Mouse (Mus musculus) liver, embryonic 15.5 days (tissue): ENCODE results near the gene Gzf1. TPM values are rescaled to one million over a fixed set of nuclear protein-coding genes. Genes with fewer than 3 reads are reported as not detected.

Experiments
- ATAC-seq: fragments of 200-750 bp; cut with Nextera tagmentation; 2 replicates; pipeline ENCODE4 v1.8.0; 2017; ENCODE audit warnings: moderate number of reproducible peaks, mild to moderate bottlenecking, moderate library complexity; ENCODE audit not compliant: insufficient read depth
- H3K27ac ChIP-seq: fragments of 300-500 bp; sonication (generic); replicated peaks from 2 replicates; pipeline ENCODE4 v1.5.1; 2015; ENCODE audit warnings: mild to moderate bottlenecking, inconsistent platforms
- H3K27me3 ChIP-seq: fragments of 300-500 bp; sonication (generic); 2 replicates; pipeline ENCODE4 v1.6.1; 2015; ENCODE audit warnings: mild to moderate bottlenecking, inconsistent platforms
- H3K36me3 ChIP-seq: fragments of 300-500 bp; sonication (generic); replicated peaks from 2 replicates; pipeline ENCODE4 v1.6.1; 2015; ENCODE audit warnings: moderate library complexity, mild to moderate bottlenecking, inconsistent platforms
- H3K4me1 ChIP-seq: fragments of 300-500 bp; sonication (generic); replicated peaks from 2 replicates; pipeline ENCODE4 v1.6.1; 2015; ENCODE audit warnings: inconsistent platforms
- H3K4me2 ChIP-seq: fragments of 300-500 bp; sonication (generic); 2 replicates; pipeline ENCODE4 v1.6.1; 2015; ENCODE audit warnings: moderate library complexity, mild to moderate bottlenecking, inconsistent platforms
- H3K4me3 ChIP-seq: fragments of 300-500 bp; sonication (generic); replicated peaks from 2 replicates; pipeline ENCODE4 v1.5.1; 2015; ENCODE audit warnings: mild to moderate bottlenecking, inconsistent platforms
- H3K9ac ChIP-seq: fragments of 300-500 bp; sonication (generic); 2 replicates; pipeline ENCODE4 v1.6.1; 2015; ENCODE audit warnings: moderate library complexity, mild to moderate bottlenecking, inconsistent platforms
- H3K9me3 ChIP-seq: fragments of 300-500 bp; sonication (generic); replicated peaks from 2 replicates; pipeline ENCODE4 v1.6.1; 2016; ENCODE audit warnings: inconsistent platforms
- WGBS: fragments of 180-500 bp; shearing (Covaris S2); methylation state at CpG from one replicate; pipeline ENCODE4 v1.1.7; 2015; ENCODE audit warnings: mixed read lengths; ENCODE audit not compliant: insufficient replicate concordance; 5-methylcytosine and 5-hydroxymethylcytosine counted together
- polyA plus RNA-seq: library from polyadenylated mRNA; unstranded; fragments of >200 nt; fragmentation: Nextera tagmentation; extraction: Ambion mirVana; gene quantifications from 2 replicates; pipeline ENCODE4 v1.2.1, GENCODE M21; 2015

Gzf1 gene
- 9.5 and 10.4 TPM in 2 replicates for polyA plus RNA-seq

DNA sequence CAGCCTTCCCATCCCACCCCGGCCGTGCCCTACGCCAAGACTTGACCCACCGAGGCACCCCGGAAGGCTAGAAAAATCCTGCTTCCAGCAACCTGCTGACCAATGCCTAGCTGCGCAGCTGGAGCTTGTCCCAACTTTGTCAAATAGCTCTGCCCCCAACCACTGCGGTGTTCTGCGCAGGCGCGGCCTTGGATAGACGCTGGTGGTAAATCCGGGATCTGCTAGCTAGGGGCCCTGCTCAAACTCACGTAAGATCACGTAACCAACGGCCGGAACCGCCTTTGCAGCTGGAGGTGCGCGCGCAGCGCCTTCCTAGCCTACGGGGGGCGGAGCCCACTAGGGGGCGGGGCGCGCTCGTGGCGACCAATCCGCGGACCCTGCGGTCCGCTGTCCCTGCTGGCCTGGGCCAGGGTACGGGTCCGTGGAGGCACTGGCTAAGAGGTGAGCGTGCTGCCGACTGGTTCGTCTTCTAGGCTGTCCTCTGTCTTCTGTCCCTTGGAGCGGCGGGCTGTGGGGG lies at the start of gene Gzf1:
Gzf1 (plus strand) TSS at position 249 of the 517 bp plus-strand sequence.
- Histone ChIP-seq H3K9me3 (no peaks in the 10 kb centered on the region), H3K9ac (peak within 1 kb of the TSS; percentile 84), H3K27me3 (no peaks in the 10 kb centered on the region), H3K4me3 (peak within 1 kb of the TSS; percentile 84), H3K4me1 (peaks cover 74% of the 10 kb centered on the region), H3K36me3 (peaks cover 40% of the 10 kb centered on the region), H3K27ac (peak within 1 kb of the TSS; percentile 86), H3K4me2 (peak within 1 kb of the TSS; percentile 91)
- ATAC-seq, result peak; percentile 93
- 0% methylated on average over 39 of the region's 39 CpGs for WGBS

DNA sequence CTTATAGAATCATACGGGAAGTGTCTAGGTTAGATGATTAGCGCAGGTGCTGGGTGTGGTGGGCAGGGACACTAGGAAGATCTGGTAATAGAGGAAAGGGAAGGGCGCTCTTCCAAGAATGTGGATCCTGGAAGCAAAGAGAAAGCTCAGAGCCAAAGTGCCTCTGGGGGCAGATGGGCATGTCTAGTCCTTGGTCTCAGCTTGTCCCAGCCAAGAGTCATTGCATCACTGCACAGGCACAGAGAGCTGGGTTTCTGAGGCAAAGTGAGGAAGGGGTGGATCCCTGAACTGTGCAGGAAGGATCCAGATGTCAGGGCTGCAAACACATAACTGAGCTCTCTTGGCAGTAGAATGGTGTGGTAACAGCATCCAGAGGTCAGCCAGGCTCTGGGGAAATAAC lies 49.2 kb upstream of the Gzf1 start:
- Histone ChIP-seq H3K4me1 (no peaks in the 10 kb centered on the region), H3K9me3 (no peaks in the 10 kb centered on the region), H3K36me3 (no peaks in the 10 kb centered on the region), H3K27ac (no peak overlapping the region), H3K9ac (no peak overlapping the region), H3K4me3 (no peak overlapping the region), H3K27me3 (no peaks in the 10 kb centered on the region), H3K4me2 (no peak overlapping the region)
- 68% methylated on average over 3 of the region's 3 CpGs for WGBS
- ATAC-seq, result no peak

DNA sequence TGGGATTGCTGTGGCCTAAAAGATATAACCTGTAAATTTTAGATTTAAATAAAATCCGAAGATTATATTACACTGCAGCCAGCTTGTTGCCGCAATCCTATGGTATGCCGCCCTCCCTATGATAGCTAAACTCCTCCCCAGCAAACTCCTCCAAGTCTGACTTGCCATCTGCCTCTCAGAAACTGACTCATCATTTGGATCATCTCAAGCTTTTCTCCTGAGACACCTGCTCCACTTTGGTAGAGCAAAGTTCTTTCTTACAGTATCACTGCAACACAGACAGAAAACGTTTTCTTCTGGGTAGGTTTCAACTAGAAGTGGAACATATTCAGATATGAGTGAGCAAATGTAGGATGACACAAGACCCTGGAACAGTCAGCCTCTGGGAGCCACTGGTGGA lies 46.4 kb upstream of the Gzf1 start:
- no peak for ATAC-seq
- Histone ChIP-seq H3K9me3 (no peaks in the 10 kb centered on the region), H3K4me2 (no peak overlapping the region), H3K9ac (no peak overlapping the region), H3K4me1 (no peaks in the 10 kb centered on the region), H3K27ac (no peak overlapping the region), H3K4me3 (no peak overlapping the region), H3K27me3 (no peaks in the 10 kb centered on the region), H3K36me3 (no peaks in the 10 kb centered on the region)
- 65% methylated on average over 4 of the region's 4 CpGs for WGBS

DNA sequence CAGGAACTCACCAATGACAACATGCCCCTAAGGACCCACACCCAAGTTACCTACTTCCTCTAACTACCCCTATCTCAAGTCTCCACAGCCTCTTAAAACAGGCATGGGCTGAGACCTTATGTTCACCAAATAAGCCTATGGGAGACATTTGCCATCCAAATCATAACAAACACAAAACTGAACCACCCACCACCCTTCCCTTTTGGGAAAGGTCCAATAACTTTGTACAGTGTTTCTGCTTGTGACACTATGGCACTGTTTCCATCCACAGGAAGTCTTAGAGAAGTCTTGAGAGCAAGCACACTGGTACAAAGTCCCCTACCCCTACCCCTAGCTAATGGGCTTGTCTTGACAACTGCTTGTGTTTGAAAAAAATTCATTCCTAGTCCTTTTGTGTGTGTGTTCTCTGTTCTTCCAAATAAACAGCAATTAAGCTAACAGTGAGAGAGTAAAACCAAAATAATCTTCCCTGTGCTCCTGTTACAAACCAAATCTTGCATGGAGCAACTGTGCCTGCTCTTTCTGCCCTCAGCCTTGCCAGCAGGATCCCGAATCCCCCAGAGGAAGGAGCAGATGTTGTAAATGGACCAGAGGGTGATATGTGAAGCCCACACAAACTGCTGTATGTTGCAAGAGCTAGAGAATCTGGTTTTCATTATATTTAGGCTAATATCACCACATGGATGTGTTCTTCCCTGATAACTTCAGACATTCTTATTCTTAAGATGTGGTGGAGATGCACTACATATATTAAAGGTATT lies 38.0 kb upstream of the Gzf1 start:
- Histone ChIP-seq H3K9ac (no peak overlapping the region), H3K4me3 (no peak overlapping the region), H3K27me3 (no peaks in the 10 kb centered on the region), H3K27ac (no peak overlapping the region), H3K4me1 (no peaks in the 10 kb centered on the region), H3K4me2 (no peak overlapping the region), H3K36me3 (no peaks in the 10 kb centered on the region), H3K9me3 (no peaks in the 10 kb centered on the region)
- ATAC-seq, result no peak
- WGBS, result 57% methylated on average over 1 of the region's 1 CpGs

DNA sequence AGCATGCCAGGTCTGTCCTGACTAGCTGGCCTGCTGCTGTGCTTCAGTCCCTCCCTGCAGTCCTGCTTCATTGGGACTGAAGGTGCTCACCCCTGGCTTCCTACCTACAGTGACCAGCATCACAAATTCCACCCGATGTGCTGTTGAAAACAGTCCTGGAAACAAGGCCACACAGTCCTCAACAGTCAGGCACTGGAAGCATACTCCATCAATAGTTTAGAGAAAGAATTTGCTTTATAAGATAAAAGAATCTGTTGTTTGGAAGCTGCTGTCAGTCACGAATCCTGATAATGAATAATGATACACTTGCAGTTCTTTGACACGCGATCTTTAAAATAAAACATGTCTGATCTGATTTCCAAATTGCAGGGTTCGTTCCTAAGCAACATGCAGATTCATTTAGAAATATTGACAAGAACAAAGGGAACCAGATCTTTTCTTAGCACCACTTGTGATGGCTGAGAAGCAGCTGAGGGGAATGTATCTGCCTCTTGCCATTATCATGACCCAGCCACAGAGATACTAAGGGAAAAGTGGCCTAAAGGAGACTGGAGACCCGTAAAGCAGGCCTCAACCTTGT lies 36.3 kb upstream of the Gzf1 start:
- no peaks in the 10 kb centered on the region for H3K36me3 ChIP-seq
- no peak for ATAC-seq
- no peak overlapping the region for H3K27ac ChIP-seq
- H3K9ac ChIP-seq, result no peak overlapping the region
- no peaks in the 10 kb centered on the region for H3K4me1 ChIP-seq
- H3K4me2 ChIP-seq, result no peak overlapping the region
- H3K4me3 ChIP-seq, result no peak overlapping the region
- 58% methylated on average over 6 of the region's 6 CpGs for WGBS
- no peaks in the 10 kb centered on the region for H3K27me3 ChIP-seq
- H3K9me3 ChIP-seq, result no peaks in the 10 kb centered on the region

DNA sequence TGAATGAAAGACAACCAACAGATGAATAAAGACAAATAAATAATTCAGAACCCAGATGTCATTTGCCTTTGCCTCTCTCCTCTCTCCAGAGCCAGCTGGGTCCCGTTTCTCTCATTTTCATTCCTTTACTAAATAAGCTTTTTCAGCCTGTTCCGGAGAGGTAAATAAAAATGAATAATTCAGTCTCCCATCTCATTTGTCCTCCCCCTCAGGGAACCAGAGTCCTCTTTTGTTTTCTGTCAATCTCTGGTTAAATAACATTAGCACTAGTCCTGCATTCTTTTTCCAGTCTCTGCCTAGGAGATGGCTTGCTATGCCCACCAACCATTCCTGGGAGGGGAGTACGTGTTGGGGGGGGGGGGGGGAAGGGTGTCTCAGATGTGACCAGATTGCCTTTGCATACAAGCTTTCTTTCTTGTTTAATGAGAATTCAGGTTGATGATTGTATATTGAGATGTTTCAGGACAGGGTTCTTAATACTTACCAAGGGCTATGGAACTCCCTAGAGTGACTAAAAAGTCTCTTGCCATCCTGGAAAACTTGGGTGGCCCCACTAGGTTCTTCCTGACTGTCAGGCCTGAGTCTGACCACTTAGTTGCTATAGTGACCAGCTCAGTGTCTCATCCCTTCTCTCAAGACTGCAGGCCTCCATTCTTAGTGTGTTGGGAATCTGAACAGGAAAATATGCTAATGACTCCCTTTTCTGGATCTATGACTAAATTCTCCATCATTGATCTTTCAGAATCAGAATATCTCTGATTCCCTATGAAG lies 30.1 kb upstream of the Gzf1 start:
- no peaks in the 10 kb centered on the region for H3K4me1 ChIP-seq
- H3K36me3 ChIP-seq, result no peaks in the 10 kb centered on the region
- no peak overlapping the region for H3K9ac ChIP-seq
- 43% methylated on average over 3 of the region's 3 CpGs for WGBS
- H3K9me3 ChIP-seq, result no peaks in the 10 kb centered on the region
- no peak for ATAC-seq
- H3K4me3 ChIP-seq, result no peak overlapping the region
- H3K27me3 ChIP-seq, result no peaks in the 10 kb centered on the region
- H3K4me2 ChIP-seq, result no peak overlapping the region
- H3K27ac ChIP-seq, result no peak overlapping the region

DNA sequence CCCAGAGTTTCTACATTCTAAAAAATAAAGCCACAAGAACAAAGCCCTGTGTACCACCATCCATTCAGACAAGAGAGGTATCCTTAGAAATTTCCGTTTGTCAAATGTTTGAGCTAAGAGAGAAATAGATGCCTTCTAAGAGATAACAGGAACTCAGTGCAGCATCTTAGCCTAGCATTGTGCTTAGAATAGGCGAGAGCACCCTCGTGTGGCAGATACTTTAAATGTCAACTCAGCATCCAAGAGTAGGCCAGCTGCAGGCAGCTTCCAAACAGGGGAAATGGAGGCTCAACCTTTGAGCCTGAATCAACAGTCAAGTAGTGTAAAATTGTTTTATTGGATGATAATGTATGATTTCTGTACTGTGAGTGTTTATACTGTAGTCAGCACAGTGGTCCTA lies 25.9 kb upstream of the Gzf1 start:
- 0% methylated on average over 3 of the region's 3 CpGs for WGBS
- H3K4me3 ChIP-seq, result no peak overlapping the region
- no peak for ATAC-seq

DNA sequence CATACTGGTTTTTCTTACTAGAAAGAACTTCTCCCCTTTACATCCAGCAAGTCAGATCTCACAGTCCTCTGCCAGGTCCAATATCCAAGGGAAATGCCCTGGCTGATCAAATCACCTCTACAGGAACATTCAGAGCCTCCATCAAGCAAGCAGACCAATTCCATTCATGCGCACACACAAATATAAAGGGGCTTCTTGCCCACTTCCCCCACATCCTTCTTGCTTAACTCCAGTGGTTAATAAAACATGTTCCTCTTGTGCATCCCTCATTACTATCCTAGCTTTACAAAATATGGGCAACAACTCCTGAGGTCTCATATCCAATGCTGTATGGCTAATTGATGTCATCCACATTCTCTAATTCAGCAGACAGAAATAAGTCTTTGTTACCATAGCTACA lies 17.4 kb upstream of the Gzf1 start:
- Histone ChIP-seq H3K27me3 (peaks cover 13% of the 10 kb centered on the region), H3K36me3 (no peaks in the 10 kb centered on the region), H3K9ac (no peak overlapping the region), H3K27ac (no peak overlapping the region), H3K4me3 (no peak overlapping the region), H3K4me1 (no peaks in the 10 kb centered on the region), H3K4me2 (no peak overlapping the region), H3K9me3 (no peaks in the 10 kb centered on the region)
- WGBS, result 54% methylated on average over 1 of the region's 1 CpGs
- no peak for ATAC-seq

More for the DNA sequence above, 25.9 kb upstream of the Gzf1 start:
- H3K9ac ChIP-seq, result no peak overlapping the region
- H3K27me3 ChIP-seq, result no peaks in the 10 kb centered on the region
- no peaks in the 10 kb centered on the region for H3K36me3 ChIP-seq
- H3K4me2 ChIP-seq, result no peak overlapping the region
- no peak overlapping the region for H3K27ac ChIP-seq
- no peaks in the 10 kb centered on the region for H3K9me3 ChIP-seq
- H3K4me1 ChIP-seq, result no peaks in the 10 kb centered on the region

DNA sequence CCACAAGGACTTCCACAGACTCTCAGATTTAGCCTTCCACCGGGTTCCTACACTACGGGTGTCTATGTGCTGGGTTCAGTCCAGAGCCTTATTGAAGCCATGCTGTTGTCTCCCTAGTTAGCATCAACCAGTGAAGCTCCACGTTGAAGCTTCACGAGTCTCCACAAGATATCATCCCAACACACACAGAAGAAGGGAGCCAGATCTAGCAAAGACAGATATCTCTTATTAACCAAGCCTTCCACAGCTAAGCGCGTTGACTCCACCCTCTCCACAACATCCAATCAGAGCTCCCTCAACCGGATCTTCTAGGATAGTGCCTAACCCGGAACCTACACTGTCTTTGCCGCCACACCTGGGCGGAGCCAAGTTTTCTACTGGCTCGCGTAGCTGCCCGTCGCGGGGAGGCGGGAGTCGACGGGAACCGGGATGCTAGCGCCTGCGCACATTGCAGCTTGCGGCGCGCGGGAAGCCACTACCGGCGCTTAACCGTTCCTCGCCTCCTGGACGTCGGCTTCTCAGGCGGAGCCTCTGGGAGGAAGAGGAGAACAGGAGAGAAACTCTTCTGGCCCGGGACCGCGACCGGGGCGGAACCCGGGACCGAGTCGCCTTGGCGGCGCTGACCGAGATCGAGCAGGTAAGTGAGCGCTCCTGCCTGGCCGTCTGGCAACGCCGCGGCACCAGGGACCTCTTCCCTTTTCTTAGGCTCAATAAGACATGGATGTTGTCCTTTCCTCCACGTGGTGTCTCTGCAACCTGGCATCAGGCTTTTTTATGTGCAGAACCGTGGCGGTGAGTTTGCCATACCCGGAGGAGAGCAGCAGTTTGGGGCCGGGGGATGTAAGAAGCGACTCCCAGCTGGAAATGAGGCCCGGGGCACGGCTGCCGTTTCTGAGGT lies 8.4 kb upstream of the Gzf1 start, which contains the start of gene Nxt1:
Nxt1 (plus strand) TSS at position 403 of the 898 bp plus-strand sequence.
- peaks cover 34% of the 10 kb centered on the region for H3K36me3 ChIP-seq
- H3K9me3 ChIP-seq, result no peaks in the 10 kb centered on the region
- ATAC-seq, result peak; percentile 100
- H3K27me3 ChIP-seq, result no peaks in the 10 kb centered on the region; the same call in 1 of the 2 replicates
- H3K4me2 ChIP-seq, result peak within 1 kb of the TSS; percentile 78
- peak within 1 kb of the TSS; percentile 77 for H3K9ac ChIP-seq
- H3K27ac ChIP-seq, result peak within 1 kb of the TSS; percentile 89
- H3K4me1 ChIP-seq, result peaks cover 40% of the 10 kb centered on the region
- peak within 1 kb of the TSS; percentile 73 for H3K4me3 ChIP-seq
- under 1% methylated on average over 58 of the region's 58 CpGs for WGBS

DNA sequence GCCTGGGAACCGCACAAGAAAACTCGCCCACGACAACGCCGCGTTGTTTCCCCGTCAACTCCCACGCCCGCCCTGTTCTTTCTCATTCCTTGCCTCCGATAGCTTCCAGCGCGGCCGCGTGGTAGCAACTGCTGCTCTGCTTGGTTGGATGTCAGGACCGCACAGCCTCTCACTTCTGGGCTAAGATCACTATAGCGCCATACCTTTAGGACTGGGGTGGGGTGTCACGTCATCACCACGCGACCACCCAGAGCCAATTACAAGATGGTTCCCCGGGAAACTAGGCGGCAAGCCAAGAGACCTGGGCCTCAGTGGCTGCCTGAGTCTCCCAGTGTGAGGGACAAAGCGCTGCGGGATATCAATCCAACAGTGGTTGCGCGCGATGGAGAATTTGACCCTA lies 3.0 kb upstream of the Gzf1 start:
- Histone ChIP-seq H3K4me2 (peak overlapping the region; percentile 42), H3K36me3 (peaks cover 42% of the 10 kb centered on the region), H3K4me3 (peak overlapping the region; percentile 38), H3K27me3 (no peaks in the 10 kb centered on the region), H3K9me3 (no peaks in the 10 kb centered on the region), H3K27ac (peak overlapping the region; percentile 52; the same call in 1 of the 2 replicates), H3K4me1 (peaks cover 74% of the 10 kb centered on the region), H3K9ac (no peak overlapping the region)
- 59% methylated on average over 26 of the region's 26 CpGs for WGBS
- ATAC-seq, result no peak
